Mouse (Mus musculus): ENCODE measurements around the gene Slc29a4.

- TF ChIP-seq CTCF (IDR thresholded peaks at IDR 0.05; ENCODE audit: extremely low read depth, insufficient read length, insufficient replicate concordance, low read depth, low read length) (no peak), POLR2A (IDR thresholded peaks at IDR 0.05; ENCODE audit: low read depth, low read length) (no peak)
These were observed 69.9 kb downstream of the Slc29a4 start for GRCm38 (mm10) chr5:142762082-142762807.
